ENCODE assay signal across 9 mouse cellular contexts in the genomic region with DNA sequence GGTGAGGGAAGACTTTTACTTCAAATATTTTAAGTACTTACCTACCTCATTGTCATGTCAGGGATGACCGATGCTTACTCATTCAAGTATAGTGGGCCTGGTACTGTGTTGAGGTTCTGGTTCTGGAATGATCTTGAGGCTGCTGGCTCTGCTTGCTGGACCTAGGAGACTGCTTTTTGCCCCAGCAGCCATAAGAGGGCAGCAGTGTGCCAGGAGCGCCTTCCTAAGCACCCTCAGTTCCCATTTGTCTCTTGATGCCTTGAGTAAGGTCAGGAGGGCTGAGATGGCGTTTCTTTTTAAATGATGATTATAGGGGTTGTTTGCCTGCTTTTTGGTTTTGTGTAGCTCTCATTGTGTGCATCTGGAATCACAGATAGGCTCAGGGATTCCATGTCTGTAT. TPM values are rescaled to one million over a fixed set of nuclear protein-coding genes. Genes with fewer than 3 reads are reported as not detected.
DNase-seq lines count a peak whose midpoint lies in the region; ATAC-seq lines count a peak whose summit lies in the region.
"Had no signal": no experiment of that assay in that cellular context is flagged by ENCODE, and none has a peak within 500 bp of the region (broad histone marks: within the 10 kb centered on the region; RNA-seq: fewer than 3 reads in every experiment).

No protein-coding gene starts in this region.

- H3K9ac ChIP-seq in embryonic facial prominence, embryonic 11.5 days (replicated peaks; ENCODE audit: low read length) = no peak overlapping the region

- H3K9me3 ChIP-seq in embryonic facial prominence, embryonic 11.5 days (replicated peaks; ENCODE audit: control insufficient read depth, low read length) = no peaks in the 10 kb centered on the region

- H3K27me3 ChIP-seq in embryonic facial prominence, embryonic 11.5 days (ENCODE audit: control insufficient read depth, insufficient read depth, low read length) = no peaks in the 10 kb centered on the region

- no peak overlapping the region for H3K4me3 ChIP-seq in embryonic facial prominence, embryonic 11.5 days (ENCODE audit: low read depth, low read length)

- no peak overlapping the region for H3K27ac ChIP-seq in embryonic facial prominence, embryonic 11.5 days (replicated peaks; ENCODE audit: low read depth, low read length)
- H3K27ac ChIP-seq: macrophage had no signal

- ATAC-seq in embryonic facial prominence, embryonic 11.5 days (replicated peaks; ENCODE audit: insufficient number of reproducible peaks, low FRiP score, low TSS enrichment, low read depth) = no peak
- peak; percentile 94 for ATAC-seq in megakaryocyte progenitor cell, adult 5-6 weeks (replicated peaks; ENCODE audit: poor library complexity)

- no peaks in the 10 kb centered on the region for H3K4me1 ChIP-seq in embryonic facial prominence, embryonic 11.5 days (ENCODE audit: control insufficient read depth, insufficient read depth, low read length)

- peak; percentile 79 for DNase-seq in layer of hippocampus, adult 11-12 months (ENCODE audit: low spot score)
- DNase-seq in layer of hippocampus, adult 9-10 months (ENCODE audit: low spot score) = no peak
- peak; percentile 65 for DNase-seq in adrenal gland, postnatal 25 days
- DNase-seq in embryonic facial prominence, embryonic 11.5 days (ENCODE audit: low spot score) = peak; percentile 70
- peak; percentile 76 to 84 for DNase-seq in heart, postnatal 14 days
- DNase-seq in layer of hippocampus, postnatal 10 days (ENCODE audit: low spot score in 2 of 2) = peak; percentile 79 to 83
- peak; percentile 50 to 81 for DNase-seq in spleen, postnatal 4 days (ENCODE audit: low spot score in 2 of 2)

- WGBS in embryonic facial prominence, embryonic 11.5 days = 53% methylated on average over 3 of the region's 3 CpGs

- peaks cover 3% of the 10 kb centered on the region for H3K36me3 ChIP-seq in embryonic facial prominence, embryonic 11.5 days (replicated peaks; ENCODE audit: control insufficient read depth, insufficient read depth, low read depth, low read length)

- no peak overlapping the region for H3K4me2 ChIP-seq in embryonic facial prominence, embryonic 11.5 days (ENCODE audit: low read depth, low read length)

- intact Hi-C loops in heart, postnatal 14 days (cut with DNase I) = loop anchor here (5.0 kb wide), 1 partner anchor 79 kb away; no protein-coding TSS in a partner anchor

RNA-seq across cellular contexts. Expression of gene Ckb, which starts 18.7 kb away (rescaled TPM):
- total RNA-seq in adrenal gland, postnatal 25 days (2021) = 24.3 and 27.3 TPM in 2 replicates
- 450 and 485 TPM in 2 replicates for polyA plus RNA-seq in embryonic facial prominence, embryonic 11.5 days (2014; fragmentation: Nextera tagmentation; extraction: Ambion mirVana)
- 100 to 1,000 TPM in 1 of 2 experiments, 10 to 100 TPM in 1; 98.4 to 117 TPM for total RNA-seq in heart, postnatal 14 days (2021)
- total RNA-seq in layer of hippocampus, postnatal 10 days (2021) = 1,000 to 10,000 TPM in 1 of 2 experiments, 100 to 1,000 TPM in 1; 969 to 1,026 TPM
- total RNA-seq in megakaryocyte progenitor cell, adult 5-6 weeks (2015) = 0.85 and 1.8 TPM in 2 replicates
- 2.0 and 4.1 TPM in 2 replicates for total RNA-seq in megakaryocyte progenitor cell, adult 5-6 weeks (2017)

RNA-seq across cellular contexts. Expression of gene Trmt61a, which starts 24.5 kb away (rescaled TPM):
- 9.6 and 11.0 TPM in 2 replicates for total RNA-seq in adrenal gland, postnatal 25 days (2021)
- 3.8 and 5.4 TPM in 2 replicates for polyA plus RNA-seq in embryonic facial prominence, embryonic 11.5 days (2014; fragmentation: Nextera tagmentation; extraction: Ambion mirVana)
- 1 to 10 TPM; 3.3 to 4.7 TPM for total RNA-seq in heart, postnatal 14 days (2021)
- 10 to 100 TPM; 16.3 to 19.8 TPM for total RNA-seq in layer of hippocampus, postnatal 10 days (2021)
- 8.6 and 8.8 TPM in 2 replicates for total RNA-seq in megakaryocyte progenitor cell, adult 5-6 weeks (2015)
- 8.0 and 11.2 TPM in 2 replicates for total RNA-seq in megakaryocyte progenitor cell, adult 5-6 weeks (2017)

RNA-seq across cellular contexts. Expression of gene Bag5, which starts 59.6 kb away (rescaled TPM):
- total RNA-seq in adrenal gland, postnatal 25 days (2021) = 34.8 and 36.2 TPM in 2 replicates
- 56.8 and 59.8 TPM in 2 replicates for polyA plus RNA-seq in embryonic facial prominence, embryonic 11.5 days (2014; fragmentation: Nextera tagmentation; extraction: Ambion mirVana)
- total RNA-seq in heart, postnatal 14 days (2021) = 10 to 100 TPM; 22.6 to 22.7 TPM
- 10 to 100 TPM; 38.4 to 38.9 TPM for total RNA-seq in layer of hippocampus, postnatal 10 days (2021)
- total RNA-seq in megakaryocyte progenitor cell, adult 5-6 weeks (2015) = 23.6 and 25.8 TPM in 2 replicates
- total RNA-seq in megakaryocyte progenitor cell, adult 5-6 weeks (2017) = 29.2 and 46.3 TPM in 2 replicates

RNA-seq across cellular contexts. Expression of gene Apopt1, which starts 59.6 kb away (rescaled TPM):
- 69.6 and 71.2 TPM in 2 replicates for total RNA-seq in adrenal gland, postnatal 25 days (2021)
- polyA plus RNA-seq in embryonic facial prominence, embryonic 11.5 days (2014; fragmentation: Nextera tagmentation; extraction: Ambion mirVana) = 55.2 and 57.7 TPM in 2 replicates
- total RNA-seq in heart, postnatal 14 days (2021) = 10 to 100 TPM; 36.9 to 37.0 TPM
- 10 to 100 TPM; 39.2 to 42.0 TPM for total RNA-seq in layer of hippocampus, postnatal 10 days (2021)
- 67.5 and 72.1 TPM in 2 replicates for total RNA-seq in megakaryocyte progenitor cell, adult 5-6 weeks (2015)
- total RNA-seq in megakaryocyte progenitor cell, adult 5-6 weeks (2017) = 54.7 and 55.7 TPM in 2 replicates

Comparison
In these comparisons a context has a peak if more than half of its experiments do, and no peak if none do; other contexts are left out.
1. RNA of gene Ckb, which starts 18.7 kb away (total RNA-seq): 969 to 1,026 TPM in layer of hippocampus, postnatal 10 days; 98.4 to 117 TPM in heart, postnatal 14 days, 24.3 to 27.3 TPM in adrenal gland, postnatal 25 days and 0.85 to 4.1 TPM in megakaryocyte progenitor cell, adult 5-6 weeks; every median in the first group is over 4 times any median in the second.